Mouse (Mus musculus): ENCODE results near the gene Alox5ap.

DNA sequence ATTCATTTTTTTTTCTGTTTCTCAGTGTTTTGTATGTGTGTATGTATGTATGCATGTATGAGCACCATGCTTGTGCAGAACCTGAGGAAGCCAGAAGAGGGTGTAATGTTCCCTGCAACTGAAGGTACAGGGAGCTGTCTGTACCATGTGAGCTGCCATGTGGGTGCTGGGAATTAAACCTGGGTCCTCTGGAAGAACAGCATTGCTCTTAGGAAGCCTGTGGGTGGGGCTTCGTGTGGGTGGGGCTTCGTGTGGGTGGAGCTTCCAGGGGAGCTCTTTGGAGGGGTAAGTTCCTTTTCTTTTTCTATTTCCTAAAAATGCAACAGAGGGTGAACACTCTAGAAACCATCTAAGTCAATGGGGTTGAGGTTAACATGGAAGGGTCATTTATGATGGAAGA is 11.1 kb upstream of the Alox5ap start:
- TF ChIP-seq GATA1 (IDR thresholded peaks at IDR 0.05; ENCODE audit: borderline replicate concordance, low read length) = no peak
- no peak for TF ChIP-seq FLI1 (IDR thresholded peaks at IDR 0.05; ENCODE audit: low read length)

All from megakaryocyte, embryonic 14.5 days (primary cell).